Mouse (Mus musculus): ENCODE results near the gene Lix1l.

The Lix1l gene

DNA sequence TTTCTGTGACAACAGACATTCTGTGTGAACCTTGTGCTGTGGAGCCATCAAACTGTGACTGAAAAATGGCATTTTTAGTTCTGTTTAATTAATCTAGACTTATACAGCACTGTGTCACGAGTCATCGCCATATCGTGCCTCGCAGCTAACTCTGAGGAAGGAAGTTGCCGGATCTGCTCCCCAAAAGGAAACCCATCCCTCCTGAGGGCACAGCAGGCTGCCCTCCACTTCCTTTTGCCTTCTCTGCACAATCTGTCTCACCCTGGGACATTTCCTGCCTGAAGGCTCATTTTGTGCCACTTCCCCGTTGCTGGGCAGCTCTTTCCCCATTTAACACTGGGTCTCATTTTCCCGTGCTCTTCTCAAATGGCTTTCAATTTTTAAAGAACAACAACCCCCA lies 36.3 kb upstream of the Lix1l start:
- in situ Hi-C loops (cut with MboI; ENCODE audit: low sequenced_read_pairs): no loop called here

DNA sequence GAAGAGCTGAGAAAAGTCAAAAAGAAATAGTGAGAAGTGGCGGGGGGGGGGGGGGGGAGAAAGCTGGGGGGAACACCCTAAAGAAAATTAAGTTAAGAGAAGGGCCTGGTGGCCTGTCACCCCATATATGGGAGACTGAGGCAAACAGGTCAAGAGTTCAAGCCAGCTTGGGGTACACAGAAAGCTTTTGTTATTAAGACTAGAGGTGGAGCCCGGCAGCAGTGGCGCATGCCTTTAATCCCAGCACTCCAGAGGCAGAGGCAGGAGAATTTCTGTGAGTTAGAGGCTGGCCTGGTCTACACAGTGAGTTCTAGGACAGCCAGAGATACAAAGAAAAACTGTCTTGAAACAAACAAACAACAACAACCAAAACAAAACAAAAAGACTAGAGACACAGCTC lies 35.8 kb upstream of the Lix1l start:
- in situ Hi-C loops (cut with MboI; ENCODE audit: low sequenced_read_pairs): no loop called here

DNA sequence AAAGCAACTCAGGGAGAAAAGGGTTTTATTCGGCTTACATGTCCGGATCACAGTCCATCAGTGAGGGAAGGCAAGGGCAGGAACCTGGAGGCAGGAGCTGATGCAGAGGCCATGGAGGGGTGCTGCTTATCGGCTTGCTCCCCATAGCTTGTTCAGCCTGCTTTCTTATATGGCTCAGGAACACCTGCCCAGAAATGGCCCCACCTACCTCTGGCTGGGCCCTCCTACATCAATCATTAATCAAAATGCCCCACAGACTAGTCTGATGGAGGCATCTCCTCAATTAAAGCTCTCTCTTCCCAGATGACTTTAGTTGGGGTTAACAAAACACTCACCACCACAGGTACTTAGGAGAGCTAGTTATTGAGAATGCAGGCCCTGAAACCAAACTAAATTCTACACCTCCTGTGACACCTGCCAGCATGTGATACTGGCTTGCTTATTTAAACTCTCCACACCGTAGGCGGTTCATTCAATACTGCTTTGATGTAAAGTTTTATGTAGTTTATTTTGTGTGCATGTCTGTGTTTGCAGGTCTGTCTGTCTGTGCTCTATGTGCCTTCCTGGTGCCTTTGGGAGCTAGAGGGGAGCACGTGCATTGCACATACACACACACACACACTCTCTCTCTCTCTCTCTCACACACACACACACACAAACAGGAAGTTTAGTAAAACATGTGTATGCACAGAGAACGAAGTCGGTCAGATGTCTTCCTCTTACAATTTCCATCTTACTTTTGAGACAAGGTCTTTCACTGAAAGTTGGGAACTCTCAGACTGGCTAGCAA lies 34.1 kb upstream of the Lix1l start:
- in situ Hi-C loops (cut with MboI; ENCODE audit: low sequenced_read_pairs): no loop called here

DNA sequence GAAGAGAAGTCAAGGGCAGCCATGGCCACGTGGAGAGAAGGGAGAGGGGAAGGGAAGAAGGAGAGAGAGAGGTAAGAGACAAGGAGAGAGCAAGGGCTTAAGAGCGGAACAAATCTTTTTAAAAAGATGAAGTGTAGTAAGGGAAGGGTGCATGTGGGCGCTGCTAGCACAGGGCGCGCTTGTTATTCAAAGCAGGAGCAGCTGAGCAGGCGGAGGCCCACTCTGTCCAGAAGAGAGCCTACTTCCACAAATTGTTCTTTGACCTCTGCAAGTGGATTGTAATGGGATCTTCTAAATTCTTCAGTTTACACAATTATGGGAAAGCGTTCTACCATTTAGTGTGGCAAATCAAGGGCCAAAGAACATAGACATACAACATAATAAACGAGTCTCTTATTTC lies 32.3 kb upstream of the Lix1l start:
- in situ Hi-C loops (cut with MboI; ENCODE audit: low sequenced_read_pairs): no loop called here

DNA sequence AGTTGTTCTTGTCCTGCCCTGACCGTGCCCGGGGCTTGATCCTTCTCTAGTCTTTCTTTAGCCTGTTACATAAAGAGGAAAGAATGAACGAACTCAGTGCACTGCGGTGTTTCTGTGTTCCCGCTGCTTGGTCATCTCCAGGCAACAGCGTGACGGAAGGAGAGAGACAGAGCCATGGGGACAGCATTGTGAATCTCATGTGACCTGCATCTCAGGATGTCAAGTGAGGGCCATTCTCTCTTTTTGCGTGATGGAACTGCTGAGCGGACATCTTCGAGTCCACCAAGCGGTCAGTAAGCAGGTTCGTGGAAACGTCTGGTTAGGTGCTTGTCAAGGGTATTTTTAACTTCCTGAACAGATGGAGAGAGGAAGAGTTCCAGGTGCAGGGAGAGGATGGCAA lies 31.4 kb upstream of the Lix1l start:
- in situ Hi-C loops (cut with MboI; ENCODE audit: low sequenced_read_pairs): no loop called here

DNA sequence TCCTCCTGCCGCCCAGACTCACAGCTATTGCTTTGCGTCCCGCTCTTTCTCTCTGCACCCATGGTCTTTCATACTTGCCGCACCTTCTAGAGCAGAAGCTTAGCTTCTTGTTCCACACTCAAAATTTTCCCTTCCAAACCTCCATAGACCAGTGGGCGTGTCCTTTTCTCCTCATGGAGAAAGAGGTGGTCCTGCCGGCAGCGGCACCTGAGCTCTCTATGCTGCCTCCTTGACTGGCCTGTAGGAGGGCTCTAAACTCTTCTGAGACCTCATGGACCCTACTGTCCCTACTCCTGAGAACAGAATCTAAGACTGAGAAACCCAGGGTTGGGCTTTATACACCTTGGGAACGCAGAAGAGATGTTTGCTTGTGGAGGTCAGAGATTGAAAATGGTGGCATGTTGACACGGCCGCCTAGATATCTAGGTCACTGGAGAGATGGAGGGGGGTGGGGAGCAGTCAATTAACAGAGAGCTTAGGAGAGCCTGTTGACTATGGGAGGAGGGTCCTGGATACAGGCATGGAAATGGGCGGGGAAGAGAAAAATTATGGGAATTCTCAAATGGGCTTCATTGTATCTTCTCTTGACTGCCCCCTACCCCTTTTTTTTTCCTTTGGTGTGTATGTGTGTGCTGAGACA lies 30.9 kb upstream of the Lix1l start:
- in situ Hi-C loops (cut with MboI; ENCODE audit: low sequenced_read_pairs): no loop called here

DNA sequence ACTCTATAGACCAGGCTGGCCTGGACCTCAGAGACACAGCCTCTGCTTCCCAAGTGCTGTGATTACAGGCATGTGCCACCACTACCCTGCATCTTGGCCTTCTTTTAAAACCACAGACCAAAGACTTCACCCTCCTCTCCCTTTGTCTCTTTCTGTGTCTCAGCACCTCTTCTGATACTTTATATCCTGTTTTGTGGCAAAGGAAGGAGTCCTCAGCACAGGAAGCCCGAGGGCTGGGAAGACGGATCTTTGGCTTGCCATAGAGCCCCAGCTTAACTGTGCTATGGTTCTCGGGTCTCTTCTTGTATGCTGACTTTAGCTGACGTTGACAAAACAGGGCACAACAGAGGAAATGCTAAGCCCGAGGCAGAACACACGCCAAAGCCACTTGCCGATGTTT lies 30.3 kb upstream of the Lix1l start:
- in situ Hi-C loops (cut with MboI; ENCODE audit: low sequenced_read_pairs): no loop called here

DNA sequence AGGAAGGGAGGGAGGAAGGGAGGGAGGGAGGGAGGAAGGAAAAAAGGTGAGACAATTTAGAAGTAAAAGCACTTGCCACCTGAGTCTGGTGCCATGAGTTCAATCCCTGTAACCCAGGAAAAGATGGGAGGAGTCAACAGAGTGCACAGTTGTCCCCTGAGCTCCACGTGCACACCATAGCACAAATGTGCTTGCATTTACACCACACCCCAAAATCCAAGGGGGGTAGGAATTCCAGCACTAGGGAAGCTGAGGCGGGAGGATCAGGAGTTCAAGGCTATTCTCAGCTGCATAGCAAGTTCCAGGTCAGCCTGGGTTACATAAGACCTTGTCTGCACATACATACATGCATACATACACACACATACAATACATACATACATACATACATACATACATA lies 29.6 kb upstream of the Lix1l start:
- in situ Hi-C loops (cut with MboI; ENCODE audit: low sequenced_read_pairs): no loop called here

DNA sequence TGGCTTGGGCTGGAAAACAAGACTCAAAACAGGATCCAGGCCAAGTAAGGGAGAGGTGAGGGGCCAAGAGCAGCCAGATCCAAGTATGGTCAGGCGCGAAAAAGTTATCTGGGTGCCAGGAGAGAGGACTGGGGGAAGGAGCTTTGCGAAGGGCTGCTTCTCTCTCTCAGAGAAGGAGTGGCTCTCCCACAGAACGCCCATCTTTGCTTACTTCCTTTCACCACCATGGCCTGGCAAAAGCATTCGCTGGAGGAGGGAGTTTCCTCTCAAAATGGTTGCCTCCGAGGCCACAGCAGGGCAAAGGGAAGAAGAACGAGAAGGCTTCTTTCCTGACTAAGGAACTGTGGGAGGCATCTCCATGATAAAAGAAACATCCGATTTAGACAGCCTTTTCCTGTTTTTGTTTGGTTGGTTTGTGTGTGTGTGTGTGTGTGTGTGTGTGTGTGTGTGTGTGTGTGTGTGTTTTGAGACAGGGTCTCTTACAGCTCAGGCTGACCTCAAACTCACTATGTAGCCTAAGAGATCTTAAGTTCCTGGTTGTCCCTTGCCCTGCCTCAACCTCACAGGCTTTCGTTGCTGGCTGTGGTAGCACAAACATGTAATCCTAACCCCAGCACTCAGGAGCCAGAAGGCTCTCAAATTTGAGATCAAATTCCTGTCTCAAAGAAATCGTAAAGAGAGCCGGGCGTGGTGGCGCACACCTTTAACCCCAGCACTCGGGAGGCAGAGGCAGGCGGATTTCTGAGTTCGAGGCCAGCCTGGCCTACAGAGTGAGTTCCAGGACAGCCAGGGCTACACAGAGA lies 28.9 kb upstream of the Lix1l start:
- in situ Hi-C loops (cut with MboI; ENCODE audit: low sequenced_read_pairs): no loop called here

DNA sequence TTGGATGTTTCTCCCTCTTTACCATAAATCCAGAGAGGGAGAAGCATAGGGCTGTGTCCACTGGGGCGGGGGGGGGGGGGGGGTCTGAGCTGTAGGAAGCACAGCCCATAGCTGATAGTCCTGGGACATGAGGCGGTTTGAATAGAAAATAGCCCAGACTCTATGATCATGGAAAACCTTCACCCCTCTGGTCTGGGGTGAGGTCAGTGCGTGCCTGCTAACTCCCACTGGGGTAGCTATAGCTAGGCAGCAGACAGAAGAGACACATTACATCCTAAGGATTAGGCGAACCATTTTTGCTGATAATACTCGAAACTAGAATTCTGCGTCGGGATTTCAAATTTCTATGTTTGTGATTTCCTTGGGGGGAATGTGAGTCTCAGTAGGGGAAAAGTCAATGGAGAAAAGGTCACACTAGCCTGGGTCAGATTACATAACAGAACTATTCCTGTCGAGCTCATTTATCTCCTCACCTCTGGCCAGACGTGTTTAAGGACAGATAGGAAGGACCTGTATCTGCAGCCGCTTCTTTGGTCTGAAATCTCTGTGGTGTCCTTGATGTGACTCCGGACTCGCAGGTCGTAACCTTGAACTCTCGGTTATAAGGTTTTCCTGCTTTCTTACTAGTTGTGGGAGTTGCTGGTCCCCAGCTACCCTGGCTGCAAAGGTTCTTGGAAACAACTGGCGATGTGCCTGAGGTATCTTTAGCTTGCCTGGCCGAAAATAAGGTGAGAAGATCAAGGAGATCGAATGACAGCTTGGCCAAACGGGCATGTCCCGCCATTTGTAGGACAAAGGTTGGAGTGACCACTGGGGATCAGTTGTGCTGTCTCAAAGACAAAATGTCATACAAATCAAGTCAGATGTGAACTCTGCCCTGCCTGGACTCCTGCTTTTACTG lies 27.1 kb upstream of the Lix1l start:
- in situ Hi-C loops (cut with MboI; ENCODE audit: low sequenced_read_pairs): no loop called here

DNA sequence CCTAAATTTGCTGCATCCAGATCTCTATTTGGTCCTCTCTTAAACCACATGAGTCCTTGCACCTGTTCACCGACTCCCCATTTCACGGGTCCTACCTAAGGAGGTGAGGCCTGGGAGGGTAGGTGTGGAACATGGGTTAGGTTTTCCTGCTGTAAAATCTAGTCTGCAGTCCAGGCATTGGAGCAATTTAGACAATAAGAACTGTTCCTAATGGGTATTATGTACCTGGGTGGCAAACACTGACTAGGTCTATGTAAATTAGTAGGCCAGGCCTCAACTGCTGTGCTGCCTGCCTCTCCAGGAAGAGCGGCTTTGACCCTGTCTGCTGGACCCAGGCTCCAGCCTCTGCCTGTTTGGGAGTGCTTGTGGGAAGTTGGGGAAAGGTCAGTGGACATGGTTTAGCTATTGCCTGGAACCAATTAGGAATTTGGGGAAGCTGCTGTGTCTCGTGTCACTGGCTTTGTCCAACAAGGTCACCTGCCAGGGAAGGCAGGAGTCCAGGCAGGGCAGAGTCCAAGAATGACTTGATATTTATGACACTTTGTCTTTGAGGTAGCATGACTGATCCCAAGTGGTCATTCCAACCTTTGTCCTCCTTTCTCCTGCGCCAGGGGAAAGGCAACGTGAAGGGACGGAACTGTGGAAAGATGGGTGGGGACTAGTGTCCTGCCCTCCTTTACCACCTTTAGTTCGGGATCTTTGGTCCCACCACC lies 25.5 kb upstream of the Lix1l start:
- in situ Hi-C loops (cut with MboI; ENCODE audit: low sequenced_read_pairs): no loop called here

DNA sequence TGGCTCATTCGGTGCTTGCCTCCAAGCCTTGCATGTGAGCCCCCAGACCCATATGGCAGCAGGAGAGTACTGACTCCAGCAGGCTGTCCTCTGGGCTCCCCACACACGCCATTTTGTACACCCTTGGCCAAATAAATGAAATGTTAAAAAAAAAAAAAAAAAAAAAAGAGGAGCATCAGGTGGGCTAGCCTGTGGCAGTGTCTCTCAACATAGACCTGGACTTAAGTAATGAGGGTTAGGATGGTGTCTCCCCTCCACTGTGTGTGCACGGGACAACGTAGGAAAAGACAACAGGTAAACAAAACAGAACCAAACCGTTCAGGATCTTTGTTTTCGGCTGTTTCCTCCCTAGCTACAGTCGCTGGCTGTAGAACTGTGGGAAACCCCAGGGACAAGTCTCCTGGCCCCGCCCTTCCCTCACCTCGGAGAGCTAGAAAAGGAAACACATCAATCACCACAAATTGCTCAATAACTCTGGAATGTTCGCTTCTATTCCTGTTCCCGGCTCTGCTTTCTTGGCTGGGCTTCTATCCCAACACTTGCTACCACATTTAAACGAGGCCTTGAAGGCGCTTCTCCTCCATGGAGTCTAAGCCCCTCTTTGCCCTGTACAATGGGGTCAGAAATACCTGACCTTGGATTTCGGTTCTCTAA lies 24.8 kb upstream of the Lix1l start:
- in situ Hi-C loops (cut with MboI; ENCODE audit: low sequenced_read_pairs): no loop called here

DNA sequence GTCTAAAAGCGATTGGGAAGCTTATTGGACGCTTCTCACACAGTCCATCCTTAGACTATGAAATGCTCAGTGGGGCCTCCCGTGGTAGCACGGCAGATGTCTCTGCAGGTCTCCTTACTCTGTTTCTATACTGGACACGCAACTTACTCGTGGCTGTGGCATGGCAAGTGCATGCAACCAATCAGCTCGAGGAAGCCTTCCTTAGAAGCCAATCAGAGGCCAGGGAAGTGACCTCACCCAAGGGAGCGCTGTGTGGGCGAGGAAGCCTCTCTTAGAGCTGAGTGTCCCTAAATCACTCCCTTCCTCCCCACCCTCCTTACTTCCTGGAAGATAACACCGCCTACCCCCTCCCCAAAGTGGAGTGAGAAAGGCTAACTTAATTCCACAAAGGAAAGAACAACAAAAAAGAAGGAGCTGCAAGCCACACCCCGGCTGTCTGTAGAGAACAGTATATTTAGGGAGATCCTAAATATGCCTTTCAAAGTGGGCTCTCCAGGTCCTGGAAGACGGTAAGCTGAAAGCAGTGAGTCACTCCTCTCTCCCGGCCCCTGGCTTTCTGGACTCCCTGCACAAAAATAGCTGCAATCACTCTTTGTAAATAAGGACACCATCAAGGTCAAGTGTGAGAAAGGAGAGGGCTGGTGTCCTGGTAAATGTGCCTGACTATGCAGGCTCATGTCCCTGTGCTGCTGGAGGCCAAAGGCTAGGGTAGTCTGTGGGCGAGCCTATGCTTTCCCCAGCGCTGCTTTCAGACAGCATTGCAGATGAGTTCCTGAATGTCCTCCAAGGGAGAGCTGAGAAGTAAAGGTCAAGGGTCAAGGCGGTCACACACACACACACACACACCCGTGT lies 24.0 kb upstream of the Lix1l start, which contains the start of gene Gm16253:
Gm16253 (plus strand) TSS at position 295 of the 852 bp plus-strand sequence.
- in situ Hi-C loops (cut with MboI; ENCODE audit: low sequenced_read_pairs): no loop called here

DNA sequence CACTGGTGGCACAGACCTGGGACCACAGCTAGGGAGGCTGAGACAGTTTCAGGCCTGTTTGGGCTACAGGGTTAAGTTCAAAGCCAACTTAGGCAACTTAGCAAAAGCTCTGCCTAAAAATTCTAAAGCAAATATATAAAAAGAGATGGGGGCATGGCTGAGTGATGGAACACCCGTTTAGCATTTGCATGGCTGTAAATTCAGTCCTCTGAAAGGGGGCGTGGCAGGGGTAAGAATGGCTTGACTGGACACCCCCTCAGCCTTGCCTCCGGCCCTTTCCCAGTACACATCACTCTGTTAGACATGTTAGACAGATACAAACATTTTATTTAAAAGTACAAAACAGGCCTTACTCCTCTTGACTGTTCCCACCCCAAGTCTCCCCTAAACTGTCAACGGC lies 23.4 kb upstream of the Lix1l start:
- in situ Hi-C loops (cut with MboI; ENCODE audit: low sequenced_read_pairs): no loop called here

DNA sequence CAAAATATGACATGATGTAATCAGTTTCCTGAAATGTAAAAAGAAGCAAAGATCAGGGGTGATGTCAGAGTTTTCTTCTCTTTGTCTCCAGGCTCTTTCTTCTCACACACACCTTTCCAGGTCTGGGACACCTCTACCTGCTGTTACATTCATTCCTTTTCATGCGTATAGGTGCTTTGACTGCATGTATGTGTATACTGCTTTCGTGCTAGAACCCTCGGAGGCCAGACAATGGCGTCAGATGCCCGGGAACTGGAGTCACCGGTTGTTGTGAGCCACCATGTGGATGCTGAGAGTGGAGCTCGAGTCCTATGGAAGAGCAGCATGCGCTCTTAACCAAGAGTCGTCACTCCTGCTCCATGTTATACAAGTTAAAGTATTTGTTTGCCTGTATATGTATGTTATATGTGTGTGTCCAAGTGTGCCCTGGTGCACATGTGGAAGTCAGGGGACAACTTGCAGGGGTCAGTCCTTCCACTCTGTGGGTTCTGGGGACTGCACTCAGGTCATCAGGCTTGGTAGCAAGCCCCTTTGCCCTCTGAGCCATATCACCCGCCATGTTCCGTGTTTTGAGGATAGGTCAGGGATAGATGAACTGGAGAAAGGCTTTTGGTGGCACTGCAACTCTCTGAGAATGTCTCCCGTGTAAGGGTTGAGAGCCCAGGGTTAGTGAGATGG lies 22.2 kb upstream of the Lix1l start:
- in situ Hi-C loops (cut with MboI; ENCODE audit: low sequenced_read_pairs): no loop called here

DNA sequence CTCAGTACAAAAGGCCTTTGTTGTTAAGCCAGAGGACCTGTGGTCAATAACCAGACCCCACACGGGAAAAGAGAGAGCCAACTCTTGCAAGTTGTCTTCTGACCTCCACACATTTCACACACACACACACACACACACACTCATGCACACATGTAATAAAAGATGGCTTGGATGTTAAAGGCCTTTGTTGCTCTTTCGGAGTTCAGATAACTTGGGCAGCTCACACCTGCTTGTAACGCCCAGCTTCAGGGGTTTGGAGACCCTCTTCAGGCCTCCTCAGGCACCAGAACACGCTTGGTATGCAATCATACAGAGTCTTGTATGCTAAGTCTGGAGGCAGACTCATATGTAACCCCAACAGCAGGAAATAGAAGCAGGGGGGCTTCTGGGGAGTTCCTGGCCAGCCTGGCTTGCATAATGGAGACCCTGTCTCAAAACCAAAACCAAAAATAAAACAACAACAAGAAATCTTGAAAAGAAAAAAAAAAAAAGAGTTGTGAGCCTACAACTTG lies 21.7 kb upstream of the Lix1l start:
- in situ Hi-C loops (cut with MboI; ENCODE audit: low sequenced_read_pairs): no loop called here

DNA sequence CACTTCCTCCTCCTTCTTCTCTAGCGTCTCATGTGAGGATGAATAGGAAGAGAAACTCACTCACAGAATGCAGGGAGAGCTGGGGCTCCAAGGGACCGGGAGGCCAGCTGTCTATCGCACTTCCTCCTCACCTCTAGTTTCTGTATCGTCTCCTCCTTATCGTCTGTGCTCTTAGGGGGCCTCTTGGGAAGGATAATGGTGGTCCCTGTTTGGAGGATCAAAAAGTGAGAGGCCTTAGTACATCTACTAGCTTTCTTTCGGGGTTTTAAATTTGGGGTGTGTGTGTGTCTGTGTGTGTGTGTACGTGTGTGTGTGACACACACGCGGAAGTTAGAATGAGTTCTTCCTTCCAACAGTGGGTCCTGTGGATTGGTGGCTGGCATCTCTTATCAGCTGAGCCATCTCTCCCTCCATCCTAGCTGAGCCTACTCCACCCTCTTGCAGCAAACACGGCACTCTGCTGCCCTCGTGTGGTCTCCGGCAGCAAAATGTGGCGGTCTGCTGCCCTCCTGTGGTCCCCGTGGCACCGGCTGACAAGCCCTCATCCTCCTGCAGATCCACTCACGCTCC lies 21.0 kb upstream of the Lix1l start:
- in situ Hi-C loops (cut with MboI; ENCODE audit: low sequenced_read_pairs): loop anchor here (5.0 kb wide), 1 partner anchor 33 kb away; no protein-coding TSS in a partner anchor

All from CH12F3 (cell line).